Mouse (Mus musculus): ENCODE measurements around the gene Snap91. TPM values are rescaled to one million over a fixed set of nuclear protein-coding genes. Genes with fewer than 3 reads are reported as not detected.

The Snap91 gene
- total RNA-seq (2021), result 10 to 100 TPM in 1 of 2 experiments, 1 to 10 TPM in 1; 9.8 to 10.4 TPM

DNA sequence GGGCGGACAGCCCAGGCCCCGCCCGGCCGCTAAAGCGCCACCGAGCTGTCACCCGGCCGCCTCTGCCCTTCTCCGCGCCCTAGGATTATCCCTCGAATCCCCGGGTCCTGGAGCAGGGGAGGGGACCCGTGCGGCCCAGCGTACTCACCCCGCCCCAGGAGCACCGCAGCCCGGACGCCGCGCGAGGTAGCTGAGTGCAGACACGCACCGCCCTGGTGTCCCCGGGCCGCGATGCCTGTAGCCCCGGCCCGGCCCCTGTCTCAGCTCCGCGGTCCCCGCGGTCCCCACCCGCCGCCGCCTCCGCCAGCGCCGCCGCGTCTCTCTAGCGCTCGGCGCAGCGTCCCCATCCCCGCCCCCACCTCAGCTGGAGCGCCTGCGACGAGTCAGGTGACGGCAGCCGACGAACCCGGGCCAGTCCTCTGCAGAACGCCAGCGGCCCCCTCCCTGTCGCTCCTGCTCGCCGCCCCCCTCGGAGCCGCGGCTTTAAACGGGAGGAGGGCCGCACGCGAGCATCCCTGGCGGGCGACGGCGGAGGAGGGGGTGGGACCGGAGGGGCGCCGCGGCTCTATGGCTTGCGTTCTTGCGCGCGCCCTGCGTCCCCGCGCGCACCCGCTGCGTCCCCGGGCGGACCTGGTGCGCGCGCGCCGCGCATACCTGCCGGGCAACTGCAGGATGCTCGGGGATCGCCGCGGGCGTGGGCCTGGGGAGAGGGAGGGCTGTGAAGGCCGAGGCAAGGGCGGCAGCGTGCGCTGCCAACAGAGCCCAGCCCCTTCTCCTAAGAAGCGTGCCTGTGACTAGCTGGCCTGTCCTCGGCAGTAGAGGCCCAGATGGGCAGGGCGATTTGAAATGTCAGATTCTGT, at the start of gene Snap91:
Gene Snap91, minus strand, starts transcription at position 542 of the 860 bp plus-strand sequence.
- DNase-seq (ENCODE audit: low spot score), result no peak
- intact Hi-C loops (cut with DNase I), result no loop called here

DNA sequence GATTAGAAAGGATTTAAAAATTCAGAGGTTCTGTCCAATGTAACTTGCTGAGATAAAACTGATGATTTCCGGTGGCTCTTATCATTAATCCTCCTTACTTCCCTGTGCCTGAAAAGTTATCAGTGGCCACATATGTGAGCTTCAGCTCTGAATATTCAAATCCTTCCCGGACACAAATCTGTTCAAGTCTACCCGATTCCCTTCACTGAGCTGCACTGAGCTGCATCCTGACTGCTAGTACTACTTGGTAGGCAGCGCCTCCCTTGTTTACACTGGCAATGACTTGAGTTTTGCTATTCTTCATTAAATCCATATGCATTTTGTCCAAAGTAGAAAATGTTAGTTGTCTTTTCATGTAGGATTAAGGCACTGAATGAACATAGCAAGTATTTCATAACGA, 46.1 kb upstream of the Snap91 start:
- DNase-seq (ENCODE audit: low spot score), result no peak
- intact Hi-C loops (cut with DNase I), result no loop called here

DNA sequence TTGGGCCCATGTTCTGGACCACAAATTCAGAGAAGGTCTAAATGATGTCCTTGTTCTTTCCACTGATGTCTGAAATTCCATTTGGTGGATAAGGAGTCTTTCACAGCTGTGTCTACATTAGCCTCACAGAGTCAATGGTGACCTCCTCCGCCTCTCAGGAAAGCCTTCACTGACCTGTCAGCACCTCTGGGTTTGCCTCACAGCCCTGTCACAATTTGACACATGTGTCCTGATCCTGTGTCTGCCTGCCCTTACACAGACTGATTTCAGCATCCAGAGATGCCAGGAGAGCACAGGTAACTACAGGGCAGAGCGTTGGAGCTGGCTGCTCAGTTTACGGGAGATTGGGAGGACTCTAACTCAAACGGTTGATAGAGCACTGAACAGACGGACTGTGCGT, 45.2 kb upstream of the Snap91 start:
- DNase-seq (ENCODE audit: low spot score), result no peak

DNA sequence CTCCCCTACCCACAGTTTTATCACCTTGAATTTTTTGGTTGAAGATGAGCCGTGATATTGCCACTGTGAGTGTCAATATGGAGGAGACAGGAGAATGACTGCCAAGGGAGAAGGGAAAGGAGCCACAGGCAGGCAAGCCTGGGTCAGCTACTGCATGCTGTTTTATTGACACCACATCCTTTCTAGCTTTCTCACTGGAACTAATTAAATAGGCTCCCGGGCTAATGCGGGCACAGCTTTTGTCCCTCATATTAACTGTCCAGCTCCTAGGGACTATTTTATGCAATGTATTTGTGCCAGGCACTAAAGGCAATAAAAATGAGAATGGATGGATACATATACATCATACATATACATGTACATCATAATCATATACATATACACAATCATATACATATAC, 42.0 kb upstream of the Snap91 start:
- intact Hi-C loops (cut with DNase I), result no loop called here

More for the DNA sequence above, 45.2 kb upstream of the Snap91 start:
- intact Hi-C loops (cut with DNase I), result no loop called here

DNA sequence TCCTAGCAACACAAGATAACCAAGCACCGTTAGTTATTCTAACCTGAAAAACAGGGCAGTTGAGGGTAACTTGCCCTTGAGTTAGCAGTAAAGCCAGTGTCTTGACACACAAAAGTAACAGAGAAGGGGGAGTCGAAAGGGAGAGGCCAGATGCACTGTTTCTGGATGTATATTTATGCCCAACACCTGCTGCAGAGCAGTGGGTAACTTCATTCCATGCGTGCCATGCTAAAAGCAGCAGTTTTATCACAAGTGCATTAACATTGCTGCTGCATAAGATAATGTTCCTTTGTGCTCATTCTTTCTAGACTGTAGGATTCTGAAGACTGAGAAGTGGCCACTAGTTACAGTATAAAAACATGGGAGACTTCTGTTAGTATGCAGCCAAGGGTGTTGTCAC, 36.1 kb upstream of the Snap91 start:
- intact Hi-C loops (cut with DNase I), result no loop called here

More for the DNA sequence above, 42.0 kb upstream of the Snap91 start:
- no peak for DNase-seq (ENCODE audit: low spot score)

DNA sequence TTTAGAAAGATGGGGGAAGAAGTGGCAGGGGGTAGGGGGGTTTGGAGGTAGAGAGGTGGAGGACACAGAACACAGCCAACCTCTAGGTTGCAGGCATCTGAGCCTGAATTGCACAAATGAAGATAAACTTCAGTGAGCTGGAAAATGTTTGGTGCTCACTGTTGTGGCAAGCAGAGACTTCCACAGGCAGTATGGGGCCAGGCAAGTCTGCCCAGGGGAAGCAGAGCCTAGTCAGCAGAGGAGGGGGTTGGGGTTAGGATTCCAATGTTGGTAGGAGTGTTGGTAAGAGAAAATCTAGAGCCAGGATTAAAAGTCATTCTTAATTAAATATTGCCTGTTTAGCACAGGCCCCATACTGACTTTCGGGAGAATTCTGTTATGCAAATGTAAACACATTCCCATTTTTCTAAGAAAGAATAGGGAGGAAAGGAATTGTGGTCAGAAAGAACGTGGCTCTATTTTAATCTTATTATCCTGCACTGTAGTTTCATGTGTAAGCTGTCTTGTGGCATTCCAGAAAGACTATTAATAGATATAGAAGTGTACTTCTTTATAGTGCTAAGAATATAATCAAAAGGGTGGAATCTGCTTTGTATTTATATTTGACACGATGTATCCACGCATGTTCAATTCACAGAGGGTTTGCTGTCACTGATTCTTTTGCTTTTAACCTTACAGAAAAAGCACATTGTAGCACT, 19.2 kb upstream of the Snap91 start:
- intact Hi-C loops (cut with DNase I), result no loop called here
- no peak for DNase-seq (ENCODE audit: low spot score)

More for the DNA sequence above, 36.1 kb upstream of the Snap91 start:
- no peak for DNase-seq (ENCODE audit: low spot score)

DNA sequence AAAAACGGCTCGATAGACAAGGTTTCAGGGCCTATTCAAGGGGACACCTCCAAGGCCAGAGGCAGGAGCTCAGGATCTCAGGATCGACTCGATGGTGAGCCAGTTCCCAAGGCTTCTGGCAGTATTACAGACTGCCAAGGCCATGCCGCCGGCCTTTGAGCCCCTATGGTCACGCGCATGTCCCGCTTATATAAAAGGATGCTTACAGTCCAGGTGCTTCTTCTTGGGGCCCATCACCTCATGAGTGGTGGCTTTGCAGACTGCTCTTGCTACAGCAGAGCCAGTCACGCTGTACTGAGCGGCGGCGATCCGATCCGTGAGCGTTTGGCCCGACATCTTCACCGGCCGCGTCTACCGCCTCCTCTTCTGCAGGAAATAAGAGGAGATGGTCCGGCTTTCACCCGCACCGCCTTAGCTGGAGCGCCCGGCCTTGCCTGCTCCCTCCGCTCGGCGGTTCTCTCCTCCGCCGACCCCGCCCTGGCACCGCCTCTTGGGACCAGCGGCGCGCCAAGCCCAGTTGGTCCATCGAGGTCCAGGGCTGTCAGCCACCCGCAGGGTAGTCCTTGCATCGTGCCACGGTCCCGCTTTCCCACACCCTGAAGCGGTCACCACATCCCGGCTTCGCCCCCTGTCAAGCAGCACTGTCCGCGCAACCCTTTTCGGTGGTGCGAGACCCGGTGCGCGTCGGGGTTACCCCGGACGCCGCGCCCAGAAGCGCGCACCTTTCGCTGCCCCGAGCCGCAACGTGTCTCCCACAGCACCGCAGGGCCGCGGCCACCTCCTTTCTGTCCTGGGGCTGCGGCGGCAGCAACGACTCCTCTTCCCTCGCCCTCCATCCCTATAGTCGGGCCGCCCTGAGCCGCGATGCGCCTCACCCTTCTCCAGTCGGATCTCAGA, 990 bp downstream of the Snap91 start:
- DNase-seq (ENCODE audit: low spot score), result no peak
- intact Hi-C loops (cut with DNase I), result no loop called here

DNA sequence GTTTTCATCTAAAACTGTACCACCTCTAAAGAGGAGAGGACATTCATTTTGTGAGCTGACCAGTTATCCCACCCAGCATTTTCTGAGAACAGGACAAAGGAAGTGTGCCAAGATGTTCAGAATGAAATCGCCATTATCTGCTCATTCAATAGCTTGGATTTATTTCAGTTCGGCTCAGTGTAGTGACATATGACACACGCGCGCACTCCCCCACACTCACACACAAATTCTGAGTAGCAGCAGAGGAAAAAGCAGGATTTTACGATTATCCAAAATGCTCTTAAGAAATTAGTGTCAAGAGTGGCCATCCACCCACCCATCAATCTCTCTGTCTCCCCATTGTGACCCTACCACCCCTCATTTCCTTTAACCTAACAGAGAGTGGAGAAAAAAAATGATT, 1.7 kb downstream of the Snap91 start:
- no peak for DNase-seq (ENCODE audit: low spot score)
- intact Hi-C loops (cut with DNase I), result no loop called here

DNA sequence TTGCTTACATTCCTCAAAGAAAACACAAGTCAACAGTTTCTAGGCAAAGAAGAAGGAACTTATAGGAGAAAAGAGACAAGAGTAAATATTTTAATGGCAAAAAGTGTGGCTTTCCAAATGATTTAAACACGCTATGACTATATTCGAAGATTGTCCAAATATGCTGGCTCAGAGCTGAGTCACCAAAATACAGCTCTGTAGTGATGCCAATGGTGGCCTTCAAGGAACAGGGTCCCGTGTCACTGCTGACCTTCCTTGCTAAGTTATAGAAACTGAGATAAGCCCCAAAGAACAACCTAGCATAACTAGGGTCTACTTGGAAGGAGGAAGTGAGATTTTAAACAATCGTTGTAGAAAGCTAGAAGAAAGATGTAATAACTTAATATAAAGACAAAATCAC, 6.8 kb downstream of the Snap91 start:
- intact Hi-C loops (cut with DNase I), result no loop called here
- no peak for DNase-seq (ENCODE audit: low spot score)

DNA sequence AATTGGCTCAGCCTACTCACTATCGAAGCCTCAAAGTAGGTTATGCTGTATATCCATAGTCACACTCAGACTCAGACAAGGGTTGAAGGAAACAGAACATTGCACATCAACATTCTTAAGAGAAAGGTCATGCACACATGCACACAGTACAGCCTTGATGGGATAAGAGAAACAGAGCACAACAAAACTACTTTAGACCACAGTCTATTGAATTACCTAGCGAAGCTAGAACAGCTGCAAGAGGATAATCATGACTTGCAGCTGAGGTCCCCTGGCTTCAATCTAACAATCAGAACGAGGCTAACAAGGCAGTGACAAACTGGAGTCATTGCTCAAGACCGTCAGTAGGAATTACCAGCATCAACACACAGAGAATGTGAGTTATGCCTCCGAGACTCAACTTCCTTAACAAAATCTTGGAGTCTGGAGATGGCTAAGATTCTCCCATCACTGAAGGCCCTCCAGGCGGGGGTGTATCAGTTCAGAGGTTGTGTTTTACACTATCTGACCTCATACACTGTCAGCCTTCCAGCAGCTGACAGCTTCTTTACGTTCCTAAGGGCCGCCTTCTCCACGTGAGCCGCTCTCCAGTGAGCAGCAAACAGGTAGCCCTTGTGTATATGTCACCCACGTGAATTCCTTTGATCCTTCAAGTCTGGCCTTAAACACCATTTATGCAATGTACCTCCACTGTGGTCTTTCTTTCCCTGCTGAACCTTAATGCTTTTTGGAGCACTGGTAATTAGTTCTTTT, 10.7 kb downstream of the Snap91 start:
- intact Hi-C loops (cut with DNase I), result no loop called here
- DNase-seq (ENCODE audit: low spot score), result no peak

DNA sequence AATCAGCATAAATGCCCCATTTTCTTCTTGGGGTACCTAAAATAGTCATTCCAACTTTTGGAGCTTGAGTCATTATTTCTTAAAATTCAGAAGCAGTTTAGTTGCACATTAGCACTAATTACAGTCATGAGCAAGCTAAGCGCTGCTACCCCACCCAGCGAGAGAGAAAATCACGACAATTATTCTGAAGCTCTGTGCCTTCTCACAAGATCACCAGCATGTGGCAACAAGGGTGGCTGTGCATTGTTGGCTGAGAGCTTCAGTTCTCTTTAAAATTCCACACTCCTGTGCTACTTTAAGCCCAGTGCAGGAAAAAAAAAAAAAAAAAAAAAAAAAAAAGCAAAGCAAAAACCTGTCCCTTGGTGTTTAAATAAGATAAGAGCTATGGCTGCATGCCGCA, 22.4 kb downstream of the Snap91 start:
- intact Hi-C loops (cut with DNase I), result no loop called here
- DNase-seq (ENCODE audit: low spot score), result no peak

DNA sequence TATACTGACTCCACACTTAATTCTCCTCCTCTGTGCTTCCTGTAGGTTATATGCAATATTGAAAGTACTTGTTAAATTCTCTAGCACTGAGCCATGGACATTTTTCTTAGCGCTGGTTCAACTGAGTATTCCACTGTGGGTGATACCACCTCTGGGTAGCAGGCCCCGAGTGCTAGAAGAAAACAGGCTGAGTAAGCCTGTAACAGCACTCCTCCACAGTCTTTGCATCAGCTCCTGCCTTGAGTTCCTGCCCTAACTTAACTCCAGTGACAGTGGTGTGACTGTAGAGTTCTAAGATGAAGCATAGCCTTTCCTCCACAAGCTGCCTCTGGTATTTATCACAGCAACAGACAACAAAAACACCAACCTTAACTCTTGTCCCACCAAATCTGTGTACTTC, 22.8 kb downstream of the Snap91 start:
- DNase-seq (ENCODE audit: low spot score), result no peak
- intact Hi-C loops (cut with DNase I), result no loop called here

DNA sequence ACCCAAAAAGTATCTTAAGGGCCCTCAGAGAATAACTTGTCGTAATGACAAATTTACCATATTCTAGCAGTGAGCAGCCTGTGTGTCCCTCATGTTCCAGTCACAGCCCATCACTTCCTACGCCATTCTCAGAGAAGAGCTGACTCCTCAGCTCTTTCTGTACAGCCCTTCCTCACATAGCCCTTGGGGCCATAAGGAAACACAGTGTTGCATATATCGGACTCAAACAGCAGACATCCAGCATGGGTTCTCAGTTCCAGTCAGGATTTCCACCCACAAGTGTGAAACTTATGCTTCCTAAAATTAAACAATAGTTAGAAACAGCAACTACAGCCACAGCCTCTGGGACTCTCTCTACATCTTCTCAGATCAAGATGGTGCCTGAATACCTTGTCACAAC, 27.6 kb downstream of the Snap91 start:
- intact Hi-C loops (cut with DNase I), result no loop called here
- DNase-seq (ENCODE audit: low spot score), result no peak

DNA sequence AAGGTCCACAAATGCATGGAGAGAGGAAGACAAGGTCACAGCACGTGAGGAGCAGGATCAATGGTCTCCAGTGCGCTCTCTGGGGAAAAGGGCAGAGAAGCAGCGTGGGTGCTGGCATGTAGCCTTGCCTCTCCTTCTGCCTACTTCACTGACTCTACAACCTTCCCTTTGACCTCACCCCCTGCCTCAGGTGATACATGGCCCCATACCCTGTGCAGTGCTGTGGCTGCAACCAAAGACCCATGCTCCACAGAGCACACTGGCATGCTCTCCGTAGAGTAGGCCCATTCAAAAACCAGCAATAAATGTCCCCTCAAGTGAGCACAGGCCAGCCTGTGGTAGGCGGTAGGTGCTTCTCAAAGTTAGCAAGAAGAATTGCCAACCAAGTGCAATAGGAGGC, 28.8 kb downstream of the Snap91 start:
- intact Hi-C loops (cut with DNase I), result no loop called here
- no peak for DNase-seq (ENCODE audit: low spot score)

DNA sequence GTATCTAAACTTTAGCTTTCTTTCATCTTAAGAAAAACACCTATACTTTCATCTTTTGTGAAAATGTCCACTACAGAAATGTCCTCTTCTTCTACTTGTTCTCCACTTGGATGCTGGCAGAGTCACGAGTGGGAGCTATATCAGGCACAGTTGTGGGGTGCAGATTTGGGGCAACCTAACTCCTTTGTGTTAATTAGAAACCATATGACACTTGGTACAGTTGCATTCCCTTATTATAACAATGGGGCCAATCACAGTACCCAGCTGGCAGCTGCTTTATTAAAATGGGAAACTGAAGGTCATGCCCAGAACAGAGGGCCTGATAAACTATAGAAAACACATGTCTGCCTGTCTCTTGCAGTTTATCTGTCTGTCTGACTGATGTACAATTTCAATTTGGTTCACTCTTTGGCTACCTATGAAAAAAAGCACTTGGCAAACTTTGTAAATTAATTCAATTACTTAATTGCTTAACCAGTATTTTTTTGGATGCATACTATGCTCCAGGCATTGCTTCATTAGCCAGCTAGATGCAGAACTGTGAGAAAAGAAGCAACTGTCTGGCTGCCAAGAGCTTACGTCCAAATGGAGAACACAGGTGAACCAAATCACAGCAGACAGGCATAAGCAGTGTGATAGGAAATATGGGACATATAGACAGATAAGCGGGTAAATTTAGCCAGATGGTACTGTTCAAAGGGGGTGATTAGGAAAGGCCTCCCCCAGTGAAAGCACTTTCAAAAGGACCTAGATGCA, 29.8 kb downstream of the Snap91 start:
- DNase-seq (ENCODE audit: low spot score), result no peak
- intact Hi-C loops (cut with DNase I), result no loop called here

DNA sequence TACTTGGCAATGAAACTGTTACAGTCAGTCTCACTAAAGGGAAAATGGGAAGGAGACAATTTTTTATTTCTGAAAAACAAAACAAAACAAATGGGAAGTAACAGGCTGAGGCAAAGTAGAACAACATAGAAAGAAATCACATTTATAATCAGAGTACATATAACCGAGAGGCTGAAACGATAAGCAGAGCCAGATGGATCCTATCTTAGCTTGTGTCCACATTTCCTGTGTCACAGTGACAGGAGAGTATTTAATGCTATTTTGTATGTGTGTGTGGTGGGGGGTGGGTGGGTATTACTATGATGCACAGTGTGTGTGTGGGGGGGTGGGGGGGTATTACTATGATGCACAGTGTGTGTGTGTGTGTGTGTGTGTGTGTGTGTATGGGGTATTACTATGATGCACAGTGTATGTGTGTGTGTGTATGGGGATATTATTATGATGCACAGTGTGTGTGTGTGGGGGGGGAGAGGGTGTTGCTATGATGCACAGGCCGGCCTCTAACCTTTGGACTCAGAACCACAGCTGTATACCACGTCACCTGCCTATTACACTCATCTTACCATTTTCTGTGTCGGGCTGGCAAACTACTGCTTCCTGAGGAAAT, 36.6 kb downstream of the Snap91 start:
- no peak for DNase-seq (ENCODE audit: low spot score)
- intact Hi-C loops (cut with DNase I), result no loop called here

DNA sequence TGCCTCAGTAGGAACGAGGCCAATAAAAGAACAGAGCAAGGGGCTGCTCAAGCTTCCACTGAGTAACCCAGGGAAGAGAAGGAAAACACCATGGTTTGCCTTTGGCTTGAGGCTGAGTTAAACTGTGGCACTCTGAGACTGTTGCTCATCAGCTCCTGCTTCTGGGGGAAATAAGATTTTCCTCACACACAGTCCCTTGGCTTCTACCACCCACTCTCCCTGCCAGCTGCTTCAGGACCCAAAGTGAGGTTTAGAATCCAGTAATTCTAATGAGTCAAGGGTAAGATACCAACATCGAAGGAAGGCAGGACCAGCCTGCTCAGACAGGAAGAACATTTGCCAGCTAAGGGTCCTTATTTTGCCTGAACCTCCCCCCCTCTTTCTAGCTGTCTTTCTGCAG, 50.7 kb downstream of the Snap91 start:
- intact Hi-C loops (cut with DNase I), result no loop called here
- no peak for DNase-seq (ENCODE audit: low spot score)

DNA sequence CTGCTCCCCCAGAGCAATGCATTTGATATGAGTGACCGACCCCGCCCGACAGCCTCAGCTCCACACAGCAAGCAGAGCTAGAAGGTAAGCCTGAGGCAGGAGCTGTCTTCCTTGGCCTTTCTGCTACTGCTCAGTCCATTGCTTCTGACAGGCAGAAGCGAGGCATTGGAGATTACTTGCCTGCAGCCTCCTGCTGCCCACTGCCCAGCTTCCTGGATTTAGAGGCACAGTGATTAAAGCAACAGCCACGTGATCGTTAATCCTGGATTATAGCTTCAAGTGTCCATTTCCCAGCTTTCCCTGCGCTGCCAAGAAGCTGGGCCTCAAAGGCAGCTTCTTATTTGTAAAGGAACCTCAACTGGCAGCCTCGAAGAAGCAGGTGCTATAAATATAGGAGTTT, 51.4 kb downstream of the Snap91 start:
- no peak for DNase-seq (ENCODE audit: low spot score)
- intact Hi-C loops (cut with DNase I), result no loop called here

DNA sequence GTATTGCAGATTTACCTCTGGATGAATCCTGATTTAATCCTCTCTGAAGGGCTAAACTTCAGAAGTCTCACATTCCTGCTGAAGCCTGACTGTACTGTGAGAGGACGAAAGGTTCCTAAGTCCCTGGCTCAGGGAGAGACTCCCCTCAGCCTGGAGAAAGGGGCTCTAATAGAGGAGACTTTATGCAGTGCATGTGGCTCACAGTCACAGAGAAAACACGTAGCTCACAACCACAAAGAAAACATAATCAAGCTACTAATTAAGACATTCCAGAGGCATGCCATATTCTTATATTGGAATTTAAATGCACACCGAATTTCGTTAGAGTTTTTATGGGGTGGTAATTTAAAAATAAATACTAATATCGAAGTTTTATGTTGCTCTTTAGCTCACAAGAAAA, 61.1 kb downstream of the Snap91 start:
- intact Hi-C loops (cut with DNase I), result no loop called here
- no peak for DNase-seq (ENCODE audit: low spot score)

Measured in heart, postnatal 25 days (tissue).